Mouse (Mus musculus): ENCODE data around the gene Gm39566. TPM values are rescaled to one million over a fixed set of nuclear protein-coding genes. Genes with fewer than 3 reads are reported as not detected.

Gm39566 gene
- polyA plus RNA-seq, 1 experiment from 2014 or later = not detected

- peaks cover 32% of the 10 kb centered on the region for H3K36me3 ChIP-seq (ENCODE audit: control insufficient read depth, insufficient read depth, low read length)
- no peaks in the 10 kb centered on the region for H3K27me3 ChIP-seq (ENCODE audit: control insufficient read depth, insufficient read depth, low read depth, low read length)
- no peak overlapping the region for H3K4me3 ChIP-seq (ENCODE audit: low read depth, low read length)
- no peak overlapping the region for H3K27ac ChIP-seq (ENCODE audit: low read length)
- 91% methylated on average over 9 of the region's 9 CpGs for WGBS
- peaks cover 22% of the 10 kb centered on the region for H3K4me1 ChIP-seq (ENCODE audit: control insufficient read depth, insufficient read depth, low read length)
- no peak for ATAC-seq
- H3K4me2 ChIP-seq (ENCODE audit: low read length) = no peak overlapping the region
- H3K9ac ChIP-seq (ENCODE audit: low read depth, low read length) = no peak overlapping the region
- H3K9me3 ChIP-seq (replicated peaks; ENCODE audit: control insufficient read depth, low read length, poor library complexity, severe bottlenecking) = no peaks in the 10 kb centered on the region
These were observed 34.0 kb upstream of the Gm39566 start for GRCm38 (mm10) chr11:69849128-69849527.

GRCm38 (mm10) chr11:69848021-69848420 is 32.9 kb upstream of the Gm39566 start:
- WGBS = 93% methylated on average over 6 of the region's 6 CpGs
- H3K36me3 ChIP-seq (ENCODE audit: control insufficient read depth, insufficient read depth, low read length) = peaks cover 32% of the 10 kb centered on the region
- peaks cover 22% of the 10 kb centered on the region for H3K4me1 ChIP-seq (ENCODE audit: control insufficient read depth, insufficient read depth, low read length)
- no peaks in the 10 kb centered on the region for H3K9me3 ChIP-seq (replicated peaks; ENCODE audit: control insufficient read depth, low read length, poor library complexity, severe bottlenecking)
- H3K9ac ChIP-seq (ENCODE audit: low read depth, low read length) = peak overlapping the region; percentile 88; the same call in 1 of the 2 replicates
- no peak overlapping the region for H3K27ac ChIP-seq (ENCODE audit: low read length)
- H3K27me3 ChIP-seq (ENCODE audit: control insufficient read depth, insufficient read depth, low read depth, low read length) = no peaks in the 10 kb centered on the region
- no peak overlapping the region for H3K4me3 ChIP-seq (ENCODE audit: low read depth, low read length)
- H3K4me2 ChIP-seq (ENCODE audit: low read length) = peak overlapping the region; percentile 94
- no peak for ATAC-seq

GRCm38 (mm10) chr11:69846738-69847688 is 31.9 kb upstream of the Gm39566 start:
- WGBS = 10% methylated on average over 36 of the region's 37 CpGs
- peak; percentile 47 for ATAC-seq
- H3K4me2 ChIP-seq (ENCODE audit: low read length) = peak overlapping the region; percentile 94
- no peaks in the 10 kb centered on the region for H3K27me3 ChIP-seq (ENCODE audit: control insufficient read depth, insufficient read depth, low read depth, low read length)
- H3K27ac ChIP-seq (ENCODE audit: low read length) = peak overlapping the region; percentile 96
- H3K4me1 ChIP-seq (ENCODE audit: control insufficient read depth, insufficient read depth, low read length) = peaks cover 22% of the 10 kb centered on the region
- H3K9me3 ChIP-seq (replicated peaks; ENCODE audit: control insufficient read depth, low read length, poor library complexity, severe bottlenecking) = no peaks in the 10 kb centered on the region
- H3K9ac ChIP-seq (ENCODE audit: low read depth, low read length) = peak overlapping the region; percentile 88
- H3K4me3 ChIP-seq (ENCODE audit: low read depth, low read length) = peak overlapping the region; percentile 65
- H3K36me3 ChIP-seq (ENCODE audit: control insufficient read depth, insufficient read depth, low read length) = peaks cover 29% of the 10 kb centered on the region

DNA sequence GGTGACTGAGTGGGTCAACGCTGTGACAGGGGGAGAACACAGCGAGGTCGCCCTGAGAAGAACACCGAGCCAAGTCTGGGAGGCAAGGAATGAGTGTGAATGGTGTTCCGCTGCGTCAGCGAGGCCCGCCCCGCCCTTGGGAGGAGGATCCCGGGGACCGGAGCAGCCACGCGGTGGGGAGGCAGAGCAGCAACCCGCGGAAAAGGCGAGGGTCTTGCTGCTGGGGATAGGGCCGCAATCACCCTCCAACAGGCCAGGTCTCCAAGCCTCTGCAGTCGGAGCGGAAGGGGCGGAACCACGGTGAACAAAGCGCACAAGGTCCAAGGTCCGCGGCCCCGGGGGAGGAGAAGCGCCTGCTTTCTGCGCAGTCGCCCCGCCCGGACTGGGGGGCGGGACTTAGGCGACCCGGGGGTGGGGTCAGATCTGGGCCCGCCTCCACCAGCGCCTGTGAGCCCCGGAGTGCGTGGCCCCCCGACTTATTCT is 31.1 kb upstream of the Gm39566 start, which contains the start of gene Plscr3:
Gene Plscr3, plus strand, starts transcription at position 179 of the 483 bp plus-strand sequence.
- Histone ChIP-seq H3K9me3 (replicated peaks; ENCODE audit: control insufficient read depth, low read length, poor library complexity, severe bottlenecking) (no peaks in the 10 kb centered on the region), H3K4me2 (ENCODE audit: low read length) (peak within 1 kb of the TSS; percentile 94), H3K4me1 (ENCODE audit: control insufficient read depth, insufficient read depth, low read length) (peaks cover 22% of the 10 kb centered on the region), H3K27ac (ENCODE audit: low read length) (peak within 1 kb of the TSS; percentile 96), H3K9ac (ENCODE audit: low read depth, low read length) (peak within 1 kb of the TSS; percentile 88), H3K36me3 (ENCODE audit: control insufficient read depth, insufficient read depth, low read length) (peaks cover 22% of the 10 kb centered on the region), H3K27me3 (ENCODE audit: control insufficient read depth, insufficient read depth, low read depth, low read length) (no peaks in the 10 kb centered on the region), H3K4me3 (ENCODE audit: low read depth, low read length) (peak within 1 kb of the TSS; percentile 65)
- ATAC-seq = peak; percentile 89
- WGBS = under 1% methylated on average over 35 of the region's 38 CpGs

- 0 out of 2 replicates have a peak, but pooled peaks have one; percentile 0 for ATAC-seq
- 2% methylated on average over 7 of the region's 7 CpGs for WGBS
- Histone ChIP-seq H3K4me1 (ENCODE audit: control insufficient read depth, insufficient read depth, low read length) (peaks cover 28% of the 10 kb centered on the region), H3K4me3 (ENCODE audit: low read depth, low read length) (peak overlapping the region; percentile 94), H3K36me3 (ENCODE audit: control insufficient read depth, insufficient read depth, low read length) (peaks cover 3% of the 10 kb centered on the region; the same call in 1 of the 2 replicates), H3K4me2 (ENCODE audit: low read length) (peak overlapping the region; percentile 55), H3K9me3 (replicated peaks; ENCODE audit: control insufficient read depth, low read length, poor library complexity, severe bottlenecking) (no peaks in the 10 kb centered on the region), H3K27me3 (ENCODE audit: control insufficient read depth, insufficient read depth, low read depth, low read length) (no peaks in the 10 kb centered on the region), H3K27ac (ENCODE audit: low read length) (peak overlapping the region; percentile 88), H3K9ac (ENCODE audit: low read depth, low read length) (peak overlapping the region; percentile 70)
These were observed 23.6 kb upstream of the Gm39566 start for GRCm38 (mm10) chr11:69838714-69839104.

DNA sequence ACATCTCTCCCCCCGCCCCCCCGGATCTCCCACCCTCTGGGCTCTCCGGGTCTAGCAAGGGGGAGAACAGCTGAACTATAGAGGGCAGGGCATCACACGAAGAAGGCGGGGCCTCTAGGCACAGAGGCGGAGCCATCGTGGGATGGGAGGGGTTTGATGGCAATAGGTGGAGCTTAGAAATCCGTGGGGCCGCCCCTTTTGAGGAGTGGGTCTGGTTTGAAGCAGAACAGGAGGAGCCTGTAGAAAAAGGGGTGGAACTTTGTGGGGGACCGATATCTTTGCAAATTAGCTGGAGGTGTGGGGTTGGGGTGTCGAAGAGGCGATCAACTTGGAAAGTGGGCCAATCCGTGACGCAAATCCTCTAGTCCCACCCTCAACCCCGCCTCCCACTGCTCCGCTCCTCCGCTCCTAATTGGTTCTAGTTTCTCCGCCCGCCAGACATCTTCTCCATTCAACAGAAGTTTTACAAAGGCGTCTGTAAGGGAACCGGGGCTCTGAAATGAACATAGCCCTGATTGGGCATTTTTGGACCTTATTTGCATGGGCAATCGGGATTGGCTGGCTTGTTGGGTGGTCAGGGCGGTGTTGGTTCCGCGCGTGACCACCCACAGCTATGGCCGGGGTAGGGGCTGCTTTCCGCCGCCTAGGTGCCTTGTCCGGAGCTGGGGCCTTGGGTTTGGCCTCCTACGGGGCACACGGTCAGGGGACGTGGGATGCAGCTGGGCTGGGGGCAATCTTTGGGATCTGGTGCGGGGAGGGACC is 23.0 kb upstream of the Gm39566 start, which contains the start of gene Tmem256:
Gene Tmem256, plus strand, starts transcription at position 563 of the 762 bp plus-strand sequence.
- Histone ChIP-seq H3K4me1 (ENCODE audit: control insufficient read depth, insufficient read depth, low read length) (peaks cover 30% of the 10 kb centered on the region), H3K9me3 (replicated peaks; ENCODE audit: control insufficient read depth, low read length, poor library complexity, severe bottlenecking) (no peaks in the 10 kb centered on the region), H3K9ac (ENCODE audit: low read depth, low read length) (peak within 1 kb of the TSS; percentile 99), H3K4me3 (ENCODE audit: low read depth, low read length) (peak within 1 kb of the TSS; percentile 94), H3K27me3 (ENCODE audit: control insufficient read depth, insufficient read depth, low read depth, low read length) (no peaks in the 10 kb centered on the region), H3K27ac (ENCODE audit: low read length) (peak within 1 kb of the TSS; percentile 98), H3K36me3 (ENCODE audit: control insufficient read depth, insufficient read depth, low read length) (peaks cover 4% of the 10 kb centered on the region; the same call in 1 of the 2 replicates), H3K4me2 (ENCODE audit: low read length) (peak within 1 kb of the TSS; percentile 97)
- 1% methylated on average over 31 of the region's 34 CpGs for WGBS
- peak; percentile 88 for ATAC-seq

DNA sequence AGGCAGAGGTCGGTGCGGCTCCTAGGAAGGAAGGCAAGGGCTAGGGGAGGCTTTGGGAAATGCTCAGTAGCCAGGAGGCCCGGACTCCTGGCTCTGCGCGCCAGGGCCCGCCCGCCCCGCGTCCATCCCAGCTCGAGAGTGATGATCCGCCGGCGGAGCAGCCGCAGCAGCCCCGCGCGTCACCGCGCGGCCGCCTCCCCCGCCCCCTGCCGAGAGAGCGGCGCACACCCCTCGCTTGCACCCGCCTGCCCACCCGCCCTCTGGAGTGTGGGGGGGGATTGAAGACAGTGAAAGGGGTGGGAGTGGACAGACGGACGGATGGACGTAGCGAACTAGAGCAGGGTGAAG is 22.5 kb upstream of the Gm39566 start, which contains the start of gene Nlgn2:
Gene Nlgn2, minus strand, starts transcription at position 181 of the 348 bp plus-strand sequence.
- peaks cover 7% of the 10 kb centered on the region for H3K36me3 ChIP-seq (ENCODE audit: control insufficient read depth, insufficient read depth, low read length)
- H3K9ac ChIP-seq (ENCODE audit: low read depth, low read length) = peak within 1 kb of the TSS; percentile 99
- peak within 1 kb of the TSS; percentile 98 for H3K27ac ChIP-seq (ENCODE audit: low read length)
- H3K4me1 ChIP-seq (ENCODE audit: control insufficient read depth, insufficient read depth, low read length) = peaks cover 30% of the 10 kb centered on the region
- H3K9me3 ChIP-seq (replicated peaks; ENCODE audit: control insufficient read depth, low read length, poor library complexity, severe bottlenecking) = no peaks in the 10 kb centered on the region
- ATAC-seq = peak; percentile 73
- peak within 1 kb of the TSS; percentile 94 for H3K4me3 ChIP-seq (ENCODE audit: low read depth, low read length)
- WGBS = under 1% methylated on average over 31 of the region's 32 CpGs
- H3K4me2 ChIP-seq (ENCODE audit: low read length) = peak within 1 kb of the TSS; percentile 97
- no peaks in the 10 kb centered on the region for H3K27me3 ChIP-seq (ENCODE audit: control insufficient read depth, insufficient read depth, low read depth, low read length)

DNA sequence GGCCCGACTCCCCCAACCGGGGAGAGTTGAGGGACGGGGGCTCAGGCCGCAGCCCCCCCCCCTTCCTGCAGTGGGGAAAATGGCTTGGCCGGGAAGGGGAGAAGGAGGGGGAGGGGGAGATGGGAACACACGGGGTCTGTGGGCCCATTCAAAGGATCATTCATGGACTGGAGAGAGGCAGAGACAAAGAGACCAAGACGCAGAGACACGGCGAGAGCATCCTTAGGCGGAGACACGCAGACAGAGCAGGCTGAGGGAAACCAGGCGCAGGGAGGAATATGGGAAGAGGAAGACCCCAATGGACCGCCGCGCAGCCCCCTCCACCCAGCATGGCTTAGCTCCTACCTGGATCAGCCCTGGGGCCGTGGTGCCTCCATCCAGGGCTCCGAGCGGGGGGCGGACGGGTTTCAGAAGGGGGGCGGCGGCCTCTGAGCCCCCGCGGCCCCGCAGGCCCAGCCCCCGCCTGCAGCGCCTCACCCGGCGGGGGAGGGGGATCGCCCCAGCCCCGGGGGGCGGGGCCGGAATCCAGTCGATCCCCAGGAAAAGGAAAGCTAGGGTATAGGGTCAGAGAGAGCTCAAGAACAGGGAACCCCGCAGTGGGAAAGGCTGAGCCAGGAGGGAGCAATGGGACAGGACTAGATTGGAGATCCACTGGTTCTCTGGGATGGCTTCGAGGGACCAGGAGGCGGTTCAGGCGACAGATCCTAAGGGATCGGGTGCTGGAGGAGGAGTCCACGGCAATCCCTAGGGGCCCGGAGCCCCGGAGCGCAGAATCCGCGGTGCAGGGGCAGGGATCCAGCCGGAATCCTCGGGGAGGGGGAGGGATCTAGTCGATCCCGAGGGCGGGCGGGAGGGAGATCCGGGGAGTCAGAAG is 21.8 kb upstream of the Gm39566 start:
- no peaks in the 10 kb centered on the region for H3K27me3 ChIP-seq (ENCODE audit: control insufficient read depth, insufficient read depth, low read depth, low read length)
- WGBS = under 1% methylated on average over 37 of the region's 52 CpGs
- peaks cover 7% of the 10 kb centered on the region for H3K36me3 ChIP-seq (ENCODE audit: control insufficient read depth, insufficient read depth, low read length)
- H3K9me3 ChIP-seq (replicated peaks; ENCODE audit: control insufficient read depth, low read length, poor library complexity, severe bottlenecking) = no peaks in the 10 kb centered on the region
- H3K27ac ChIP-seq (ENCODE audit: low read length) = peak overlapping the region; percentile 98
- peak; percentile 15 for ATAC-seq
- H3K4me1 ChIP-seq (ENCODE audit: control insufficient read depth, insufficient read depth, low read length) = peaks cover 30% of the 10 kb centered on the region
- H3K4me3 ChIP-seq (ENCODE audit: low read depth, low read length) = peak overlapping the region; percentile 94
- peak overlapping the region; percentile 97 for H3K4me2 ChIP-seq (ENCODE audit: low read length)
- H3K9ac ChIP-seq (ENCODE audit: low read depth, low read length) = peak overlapping the region; percentile 99
